Mouse (Mus musculus) testis, adult 2 months (tissue): ENCODE measurements around the gene Fam193b. TPM values are rescaled to one million over a fixed set of nuclear protein-coding genes. Genes with fewer than 3 reads are reported as not detected.

Experiments used
- H3K27ac ChIP-seq: fragments of 200-500 bp; 2 replicates; pipeline ENCODE4 v1.5.1; 2012; ENCODE audit warnings: low read depth, low read length; ENCODE audit not compliant: control insufficient read depth, insufficient read depth
- H3K27me3 ChIP-seq: fragments of 200-500 bp; 2 replicates; pipeline ENCODE4 v1.6.1; 2012; ENCODE audit warnings: mild to moderate bottlenecking, low read length, moderate library complexity; ENCODE audit not compliant: control insufficient read depth, insufficient read depth
- H3K36me3 ChIP-seq: fragments of 200-500 bp; 2 replicates; pipeline ENCODE4 v1.6.1; 2012; ENCODE audit warnings: mild to moderate bottlenecking, low read length; ENCODE audit not compliant: control insufficient read depth, insufficient read depth
- H3K4me1 ChIP-seq: fragments of 200-500 bp; 2 replicates; pipeline ENCODE4 v1.6.1; 2012; ENCODE audit warnings: low read length; ENCODE audit not compliant: control insufficient read depth, insufficient read depth
- H3K4me3 ChIP-seq: fragments of 200-500 bp; 2 replicates; pipeline ENCODE4 v1.5.1; 2012; ENCODE audit warnings: low read depth, mild to moderate bottlenecking, low read length, moderate library complexity, mixed read lengths; ENCODE audit not compliant: control insufficient read depth
- CTCF ChIP-seq: fragments of 200-500 bp; IDR thresholded peaks from 2 replicates; pipeline ENCODE4 v1.5.1; 2012; ENCODE audit warnings: low read depth, mild to moderate bottlenecking, inconsistent platforms, low read length, moderate library complexity; ENCODE audit not compliant: control insufficient read depth, insufficient read depth, insufficient replicate concordance
- POLR2A ChIP-seq: fragments of 200-500 bp; IDR thresholded peaks from 2 replicates; pipeline ENCODE4 v1.6.1; 2012; ENCODE audit warnings: low read depth, mild to moderate bottlenecking, inconsistent platforms, low read length, moderate library complexity; ENCODE audit not compliant: control insufficient read depth
- polyA plus RNA-seq: library from polyadenylated mRNA; depleted of rRNA; stranded (reverse); fragments of >200 nt; gene quantifications from 2 replicates; pipeline ENCODE4 v1.2.3, GENCODE M21; 2012

The Fam193b gene
- polyA plus RNA-seq, 1 experiment: 28.8 TPM

DNA sequence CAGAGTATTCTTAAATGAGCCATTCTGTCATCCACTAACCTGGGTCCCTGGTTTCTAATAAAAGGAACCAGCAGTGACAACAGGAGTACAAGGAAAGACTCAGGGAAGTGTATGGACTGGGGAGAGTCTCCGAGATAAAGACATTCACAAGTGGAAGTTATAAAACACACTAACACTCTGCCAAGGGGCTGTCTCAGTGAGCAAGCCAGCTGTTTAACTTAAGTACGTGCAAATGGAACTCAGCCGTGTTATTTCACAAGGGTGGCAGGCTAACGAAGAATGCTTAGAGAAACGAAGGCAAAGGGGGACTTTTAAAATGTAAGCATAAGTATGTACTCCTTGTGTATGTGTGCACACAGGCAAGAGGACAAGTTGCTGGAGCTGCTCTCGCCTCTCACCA lies 13.4 kb downstream of the Fam193b start:
- no peak overlapping the region for H3K4me3 ChIP-seq
- H3K4me1 ChIP-seq: no peaks in the 10 kb centered on the region
- H3K27ac ChIP-seq: no peak overlapping the region
- H3K36me3 ChIP-seq: no peaks in the 10 kb centered on the region
- no peak for TF ChIP-seq CTCF
- TF ChIP-seq POLR2A: no peak
- no peaks in the 10 kb centered on the region for H3K27me3 ChIP-seq

GRCm38 (mm10) chr13:55555921-55556320 lies 15.0 kb downstream of the Fam193b start:
- TF ChIP-seq POLR2A: no peak
- TF ChIP-seq CTCF: no peak
- Histone ChIP-seq H3K27me3 (no peaks in the 10 kb centered on the region), H3K36me3 (no peaks in the 10 kb centered on the region), H3K27ac (no peak overlapping the region), H3K4me1 (no peaks in the 10 kb centered on the region), H3K4me3 (no peak overlapping the region)

GRCm38 (mm10) chr13:55549061-55549460 lies 21.9 kb downstream of the Fam193b start:
- H3K36me3 ChIP-seq: no peaks in the 10 kb centered on the region
- H3K4me1 ChIP-seq: no peaks in the 10 kb centered on the region
- H3K4me3 ChIP-seq: no peak overlapping the region
- H3K27me3 ChIP-seq: no peaks in the 10 kb centered on the region
- TF ChIP-seq CTCF (no peak), POLR2A (no peak)
- no peak overlapping the region for H3K27ac ChIP-seq

GRCm38 (mm10) chr13:55548426-55548825 lies 22.5 kb downstream of the Fam193b start:
- no peak overlapping the region for H3K27ac ChIP-seq
- no peaks in the 10 kb centered on the region for H3K36me3 ChIP-seq
- no peaks in the 10 kb centered on the region for H3K4me1 ChIP-seq
- TF ChIP-seq POLR2A (no peak), CTCF (no peak)
- no peaks in the 10 kb centered on the region for H3K27me3 ChIP-seq
- no peak overlapping the region for H3K4me3 ChIP-seq

DNA sequence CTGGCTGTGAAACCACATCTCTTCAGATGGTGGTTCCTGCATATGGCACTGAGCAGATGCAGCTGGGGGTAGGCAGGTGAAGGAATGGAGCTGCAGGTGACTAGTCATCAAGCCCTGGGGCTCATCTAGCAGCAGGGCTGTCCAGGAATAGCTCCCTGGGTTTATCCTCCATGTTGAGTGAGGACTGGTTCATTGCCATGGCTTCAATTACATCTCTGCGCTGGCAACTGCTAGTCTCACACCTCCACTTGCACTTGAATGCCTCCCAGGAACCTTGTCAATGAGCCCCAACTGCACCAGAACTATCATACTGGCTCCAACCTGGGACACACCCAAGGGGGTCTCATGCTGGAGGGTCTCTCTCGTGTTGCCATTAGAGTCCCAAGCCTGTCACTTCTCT lies 23.0 kb downstream of the Fam193b start:
- TF ChIP-seq POLR2A (no peak), CTCF (no peak)
- no peak overlapping the region for H3K27ac ChIP-seq
- no peaks in the 10 kb centered on the region for H3K4me1 ChIP-seq
- H3K36me3 ChIP-seq: no peaks in the 10 kb centered on the region; the same call in 1 of the 2 replicates
- no peak overlapping the region for H3K4me3 ChIP-seq
- no peaks in the 10 kb centered on the region for H3K27me3 ChIP-seq

GRCm38 (mm10) chr13:55544792-55545191 lies 26.1 kb downstream of the Fam193b start:
- Histone ChIP-seq H3K27ac (no peak overlapping the region), H3K4me1 (no peaks in the 10 kb centered on the region), H3K4me3 (no peak overlapping the region), H3K36me3 (no peaks in the 10 kb centered on the region; the same call in 1 of the 2 replicates), H3K27me3 (no peaks in the 10 kb centered on the region)
- TF ChIP-seq POLR2A (no peak), CTCF (no peak)

GRCm38 (mm10) chr13:55543447-55543846 lies 27.5 kb downstream of the Fam193b start:
- H3K27me3 ChIP-seq: no peaks in the 10 kb centered on the region
- TF ChIP-seq POLR2A: no peak
- TF ChIP-seq CTCF: no peak
- no peak overlapping the region for H3K27ac ChIP-seq
- H3K4me3 ChIP-seq: no peak overlapping the region
- no peaks in the 10 kb centered on the region; the same call in 1 of the 2 replicates for H3K36me3 ChIP-seq
- no peaks in the 10 kb centered on the region for H3K4me1 ChIP-seq

DNA sequence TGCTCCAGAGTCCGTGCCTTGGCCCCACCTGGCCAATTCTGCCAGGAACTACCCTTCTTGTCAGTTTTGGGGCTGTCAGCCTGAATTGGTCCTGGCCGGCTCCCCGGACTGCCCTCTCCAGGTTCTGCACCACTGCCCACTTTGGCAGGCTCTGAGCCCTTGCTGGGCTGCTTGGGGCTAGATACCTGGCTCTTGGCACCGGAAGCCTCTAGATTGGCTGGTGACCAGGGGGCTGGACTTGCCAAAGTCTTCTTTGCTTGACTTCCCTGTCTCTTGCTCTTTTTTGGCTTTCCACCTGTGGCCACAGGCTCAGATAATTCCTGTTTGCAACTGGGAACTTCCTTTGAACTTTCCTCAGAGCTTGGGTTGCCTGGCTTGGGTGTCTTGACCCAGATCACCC lies 28.0 kb downstream of the Fam193b start:
- H3K36me3 ChIP-seq: no peaks in the 10 kb centered on the region; the same call in 1 of the 2 replicates
- no peak overlapping the region for H3K27ac ChIP-seq
- TF ChIP-seq CTCF: no peak
- TF ChIP-seq POLR2A: no peak
- no peaks in the 10 kb centered on the region for H3K27me3 ChIP-seq
- H3K4me3 ChIP-seq: no peak overlapping the region
- no peaks in the 10 kb centered on the region for H3K4me1 ChIP-seq
